21 mouse cellular contexts compared by ENCODE assay signal in genomic region chr17:65755857-65756256, GRCm38 (mm10). TPM values are rescaled to one million over a fixed set of nuclear protein-coding genes. Genes with fewer than 3 reads are reported as not detected.
A peak's percentile ranks its signal among the peaks of the same experiment; 100 is the strongest.
DNase-seq lines count a peak whose midpoint lies in the region; ATAC-seq and TF ChIP-seq lines count a peak whose summit lies in the region.
"Had no signal": no experiment of that assay in that cellular context is flagged by ENCODE, and none has a peak within 500 bp of the region (broad histone marks: within the 10 kb centered on the region; RNA-seq: fewer than 3 reads in every experiment).

No protein-coding gene starts in this region.

- peak; percentile 19; the same call in 1 of the 2 replicates for ATAC-seq in neutrophil, adult 5-6 weeks (ENCODE audit: extremely low read depth, insufficient number of reproducible peaks, low FRiP score, poor library complexity, severe bottlenecking)
- ATAC-seq: CD4-positive, CD25-positive, alpha-beta regulatory T cell, adult 4 months; forebrain, embryonic 13.5 days; forebrain, embryonic 15.5 days; forebrain, postnatal 0 days had no signal

- H3K27me3 ChIP-seq in CH12.LX (replicated peaks) = no peaks in the 10 kb centered on the region
- H3K27me3 ChIP-seq: embryonic facial prominence, embryonic 12.5 days; forebrain, embryonic 13.5 days; forebrain, embryonic 15.5 days had no signal

- H3K4me1 ChIP-seq in CH12.LX (ENCODE audit: control insufficient read depth in 1 of 2, insufficient read depth in 2 of 2) = peaks cover 0 to 11% of the 10 kb centered on the region in 2 experiments; a peak in 3 of 4 replicates
- H3K4me1 ChIP-seq: embryonic facial prominence, embryonic 10.5 days; embryonic facial prominence, embryonic 12.5 days; forebrain, embryonic 15.5 days had no signal

- intact Hi-C loops in left cerebral cortex, adult 2 months (cut with DNase I) = no loop called here

- H3K36me3 ChIP-seq in CH12.LX (replicated peaks in 1 of 2; ENCODE audit: control insufficient read depth in 1 of 2, insufficient read depth in 1 of 2, low read length in 1 of 2) = no peaks in the 10 kb centered on the region

- H3K4me2 ChIP-seq in CH12.LX (ENCODE audit: insufficient read depth, low read depth, poor library complexity, severe bottlenecking) = no peak overlapping the region
- H3K4me2 ChIP-seq: embryonic facial prominence, embryonic 12.5 days; forebrain, embryonic 13.5 days; forebrain, embryonic 15.5 days had no signal

- H3K9me3 ChIP-seq in CH12.LX (replicated peaks; ENCODE audit: low read length) = peaks cover 5% of the 10 kb centered on the region
- H3K9me3 ChIP-seq: embryonic facial prominence, embryonic 12.5 days; forebrain, embryonic 15.5 days had no signal

- no peak for TF ChIP-seq POLR2A in CH12.LX (IDR thresholded peaks at IDR 0.05; ENCODE audit: low read depth, low read length)

- no peaks in the 10 kb centered on the region for H3K79me2 ChIP-seq in CH12.LX (replicated peaks; ENCODE audit: control insufficient read depth, extremely low read depth, insufficient read depth, poor library complexity, severe bottlenecking)

- TF ChIP-seq RAD21 in CH12.LX (IDR thresholded peaks at IDR 0.05; ENCODE audit: low read depth, low read length) = no peak

- in situ Hi-C loops in CH12.LX (cut with MboI; ENCODE audit: low pct_ligation_motif_present, low pct_unique_long_range_greater_than_20kb, low sequenced_read_pairs) = no loop called here

- no peak for TF ChIP-seq CTCF in CH12.LX (conservative IDR thresholded peaks at IDR 0.05 in 1 of 2, IDR thresholded peaks at IDR 0.05 in 1 of 2; ENCODE audit: low read depth in 2 of 2, low read length in 2 of 2)
- TF ChIP-seq CTCF in left cerebral cortex, adult 2 months (IDR thresholded peaks at IDR 0.05) = no peak

- DNase-seq in A20 (ENCODE audit: low read depth, low spot score) (peak; percentile 75), CH12.LX (ENCODE audit: extremely low read depth) (peak; percentile 65), adipocyte (ENCODE audit: low spot score) (no peak)
- DNase-seq in left cerebral cortex, adult 2 months (ENCODE audit: extremely low spot score in 1 of 2, low spot score in 2 of 2) = no peak
- DNase-seq in ovary, adult 18-20 months (ENCODE audit: low spot score) = no peak
- DNase-seq: adrenal gland, adult 8-10 months; adrenal gland, postnatal 14 days; adrenal gland, postnatal 36 days; B cell, adult 2 months; cerebellum, adult 11-12 months; cerebellum, adult 2 months; cerebellum, adult 9-10 months; cerebellum, postnatal 10 days; cerebellum, postnatal 25 days; forebrain, postnatal 0 days had no signal

- H3K4me3 ChIP-seq in CH12.LX (replicated peaks in 1 of 3; ENCODE audit: low read depth in 2 of 3, low read length in 2 of 3, poor library complexity in 1 of 3) = no peak overlapping the region
- H3K4me3 ChIP-seq in left cerebral cortex, adult 2 months = no peak overlapping the region
- H3K4me3 ChIP-seq: embryonic facial prominence, embryonic 10.5 days; embryonic facial prominence, embryonic 12.5 days; forebrain, embryonic 13.5 days; forebrain, embryonic 15.5 days had no signal

- no peak overlapping the region for H3K9ac ChIP-seq in CH12.LX (ENCODE audit: insufficient read depth, low read depth)
- H3K9ac ChIP-seq: embryonic facial prominence, embryonic 12.5 days; forebrain, embryonic 13.5 days; forebrain, embryonic 15.5 days; forebrain, postnatal 0 days had no signal

- dilution Hi-C loops in CH12.LX (cut with MboI; ENCODE audit: extremely low pct_ligation_motif_present, extremely low pct_unique_long_range_greater_than_20kb, low sequenced_read_pairs) = no loop called here

- peak; percentile 41; the same call in 1 of the 2 replicates for TF ChIP-seq EP300 in CH12.LX (IDR thresholded peaks at IDR 0.05; ENCODE audit: low read length)

- no peak overlapping the region for H3K27ac ChIP-seq in CH12.LX (ENCODE audit: insufficient read depth, low read depth)
- H3K27ac ChIP-seq in left cerebral cortex, adult 2 months = no peak overlapping the region
- H3K27ac ChIP-seq: embryonic facial prominence, embryonic 10.5 days; embryonic facial prominence, embryonic 12.5 days; forebrain, embryonic 13.5 days; forebrain, embryonic 15.5 days had no signal

TF ChIP-seq in CH12.LX, 34 proteins besides CTCF, POLR2A, EP300 and RAD21:
- TF ChIP-seq IRF4 (IDR thresholded peaks at IDR 0.05; ENCODE audit: low read depth, low read length) (peak; percentile 65), ZNF384 (IDR thresholded peaks at IDR 0.05; ENCODE audit: low read depth, low read length) (peak; percentile 23; the same call in 1 of the 2 replicates), BHLHE40 (IDR thresholded peaks at IDR 0.05; ENCODE audit: low read depth, low read length) (no peak; the same call in 1 of the 2 replicates), TCF12 (IDR thresholded peaks at IDR 0.05; ENCODE audit: low read depth, low read length) (peak; percentile 35; the same call in 1 of the 2 replicates)

RNA-seq across cellular contexts. Expression of gene Rab31, which starts 16.7 kb away (rescaled TPM):
- total RNA-seq in CH12.LX (2012; rRNA removed) = 2.8 and 3.2 TPM in 2 replicates
- 0.82 and 1.2 TPM in 2 replicates for total RNA-seq in CH12.LX (2014; rRNA removed)
- 0.48 and 0.79 TPM in 2 replicates for polyA plus RNA-seq in CH12.LX (2012; ENCODE audit: insufficient read length, low read depth)
- 90.1 and 93.1 TPM in 2 replicates for total RNA-seq in neutrophil, adult 5-6 weeks (2017)
- 10 to 100 TPM; 53.6 to 54.7 TPM for total RNA-seq in left cerebral cortex, adult 2 months (2021)

RNA-seq across cellular contexts. Expression of gene Ppp4r1, which starts 26.5 kb away (rescaled TPM):
- 11.2 and 13.6 TPM in 2 replicates for total RNA-seq in CH12.LX (2012; rRNA removed)
- 12.9 and 13.0 TPM in 2 replicates for total RNA-seq in CH12.LX (2014; rRNA removed)
- 17.1 and 21.7 TPM in 2 replicates for polyA plus RNA-seq in CH12.LX (2012; ENCODE audit: insufficient read length, low read depth)
- total RNA-seq in neutrophil, adult 5-6 weeks (2017) = 111 and 121 TPM in 2 replicates
- total RNA-seq in left cerebral cortex, adult 2 months (2021) = 10 to 100 TPM; 46.5 to 52.5 TPM

Comparison
In these comparisons a context has a peak if more than half of its experiments do, and no peak if none do; other contexts are left out.
1. DNase-seq: peak in A20 (single experiment) and CH12.LX (single experiment); none in left cerebral cortex, adult 2 months (0 of 2), ovary, adult 18-20 months (single experiment) and adipocyte (single experiment).
2. RNA of gene Rab31, which starts 16.7 kb away (total RNA-seq): 90.1 to 93.1 TPM in neutrophil, adult 5-6 weeks and 53.6 to 54.7 TPM in left cerebral cortex, adult 2 months; 0.82 to 3.2 TPM in CH12.LX; every median in the first group is over 10 times any median in the second.